Mouse (Mus musculus): ENCODE results near the gene Hoxb3. TPM values are rescaled to one million over a fixed set of nuclear protein-coding genes. Genes with fewer than 3 reads are reported as not detected.

Gene Hoxb3
- polyA plus RNA-seq, 1 experiment from 2014 or later, result 0.30 TPM

DNA sequence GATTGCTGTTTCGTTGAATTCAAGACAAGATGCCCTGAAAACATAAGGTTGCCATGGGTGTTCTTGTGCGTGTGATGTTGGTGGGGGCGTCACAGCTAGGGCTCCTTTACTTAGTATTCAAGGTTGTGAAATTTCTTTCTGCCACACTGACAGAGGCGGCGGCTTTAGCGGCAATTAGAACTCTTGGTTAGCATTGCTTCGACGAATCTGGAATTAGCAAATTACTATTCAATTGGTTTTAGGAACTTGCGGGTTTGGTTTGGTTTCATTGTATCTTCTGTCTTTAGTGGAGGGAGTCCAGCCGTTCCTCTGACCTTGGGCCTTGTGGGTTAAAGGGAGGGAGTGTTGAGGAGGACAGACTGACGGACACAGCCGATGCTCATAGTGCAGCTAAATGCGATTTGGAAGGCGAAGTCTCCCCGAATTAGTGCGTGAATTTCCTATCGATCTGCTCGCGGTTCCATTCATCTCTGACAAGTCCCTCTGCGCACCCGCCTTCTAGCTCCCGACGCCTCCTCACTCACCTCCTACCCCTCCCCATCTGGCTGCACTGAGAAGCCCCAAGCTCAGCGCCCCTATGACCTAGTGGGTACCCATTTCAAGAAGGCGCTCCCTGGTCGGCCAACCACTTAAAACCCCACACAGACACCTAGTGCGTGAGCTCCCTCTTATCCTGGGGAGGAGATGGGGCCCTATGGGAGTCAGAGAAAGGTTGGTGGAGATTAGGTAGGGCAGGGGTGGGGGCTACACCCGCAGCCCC, 5.3 kb upstream of the Hoxb3 start, which contains the start of gene Hoxb4:
TSS of gene Hoxb4 (plus strand) at position 660 of the 760 bp plus-strand sequence.
- no peak for DNase-seq (ENCODE audit: low spot score)

DNA sequence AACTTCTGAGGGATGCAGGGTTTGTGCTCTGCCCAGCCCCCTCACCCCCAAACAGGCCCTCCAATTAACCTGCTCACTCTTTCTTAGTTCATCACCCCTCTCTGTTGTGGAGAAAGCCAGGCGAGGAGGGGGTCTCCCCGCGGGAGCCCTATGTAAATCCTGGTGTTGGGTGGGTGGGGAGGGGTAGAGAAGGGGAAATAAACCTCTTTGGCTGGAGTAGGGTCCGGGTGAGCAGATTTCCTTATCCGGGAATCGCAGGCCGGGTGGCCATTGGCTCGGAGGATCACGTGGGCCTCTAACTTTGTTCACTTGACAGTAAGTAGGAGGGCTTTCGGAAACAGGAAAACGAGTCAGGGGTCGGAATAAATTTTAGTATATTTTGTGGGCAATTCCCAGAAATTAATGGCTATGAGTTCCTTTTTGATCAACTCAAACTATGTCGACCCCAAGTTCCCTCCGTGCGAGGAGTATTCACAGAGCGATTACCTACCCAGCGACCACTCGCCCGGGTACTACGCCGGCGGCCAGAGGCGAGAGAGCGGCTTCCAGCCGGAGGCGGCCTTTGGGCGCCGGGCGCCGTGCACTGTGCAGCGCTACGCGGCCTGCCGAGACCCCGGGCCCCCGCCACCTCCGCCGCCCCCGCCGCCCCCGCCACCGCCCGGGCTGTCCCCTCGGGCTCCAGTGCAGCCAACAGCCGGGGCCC, 4.6 kb upstream of the Hoxb3 start:
- peak; percentile 29 for DNase-seq (ENCODE audit: low spot score)

DNA sequence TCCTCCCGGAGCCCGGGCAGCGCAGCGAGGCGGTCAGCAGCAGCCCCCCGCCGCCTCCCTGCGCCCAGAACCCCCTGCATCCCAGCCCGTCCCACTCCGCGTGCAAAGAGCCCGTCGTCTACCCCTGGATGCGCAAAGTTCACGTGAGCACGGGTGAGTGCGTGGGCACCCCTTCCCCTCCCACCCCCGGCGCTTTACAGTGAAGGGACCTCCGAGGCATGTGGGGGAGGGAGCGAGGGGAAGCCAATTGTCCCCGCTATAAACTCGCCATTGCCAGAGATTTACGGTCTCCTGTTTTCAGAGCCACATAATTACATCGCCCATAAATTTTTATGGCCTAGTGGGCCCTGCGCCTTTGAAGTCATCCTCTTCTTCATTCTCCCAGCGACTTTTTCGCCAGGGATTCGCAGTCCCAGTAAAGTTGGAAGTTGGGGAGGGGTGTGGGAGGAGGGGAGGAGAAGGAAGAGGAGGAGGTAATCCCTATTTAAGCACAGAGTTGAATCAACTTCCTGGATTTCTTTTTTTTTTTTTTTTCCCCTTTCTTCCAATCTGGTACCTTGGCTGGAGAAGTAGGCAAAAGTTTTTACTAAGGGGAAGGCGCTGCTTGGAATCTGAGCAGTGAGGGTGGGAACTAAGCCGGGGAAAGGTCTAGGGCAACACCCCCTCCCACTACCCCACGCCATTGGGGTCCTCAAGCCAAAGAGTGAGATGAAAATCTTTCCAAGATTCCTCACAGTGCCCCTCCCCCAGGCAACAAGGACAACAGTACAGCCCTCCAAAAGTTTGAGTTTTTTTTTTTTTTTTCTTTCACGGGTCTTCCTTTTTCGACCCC, 3.8 kb upstream of the Hoxb3 start:
- DNase-seq (ENCODE audit: low spot score), result no peak

DNA sequence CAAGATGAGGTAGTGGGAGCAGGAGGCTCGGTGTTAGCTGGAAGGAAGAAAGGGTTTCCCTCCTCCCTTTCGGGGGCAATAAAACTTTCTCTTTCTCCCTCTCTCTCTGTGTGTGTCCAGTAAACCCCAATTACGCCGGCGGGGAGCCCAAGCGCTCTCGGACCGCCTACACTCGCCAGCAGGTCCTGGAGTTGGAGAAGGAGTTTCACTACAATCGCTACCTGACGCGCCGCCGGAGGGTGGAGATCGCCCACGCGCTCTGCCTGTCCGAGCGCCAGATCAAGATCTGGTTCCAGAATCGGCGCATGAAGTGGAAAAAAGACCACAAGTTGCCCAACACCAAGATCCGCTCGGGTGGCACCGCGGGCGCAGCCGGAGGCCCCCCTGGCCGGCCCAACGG, 3.2 kb upstream of the Hoxb3 start:
- no peak for DNase-seq (ENCODE audit: low spot score)

DNA sequence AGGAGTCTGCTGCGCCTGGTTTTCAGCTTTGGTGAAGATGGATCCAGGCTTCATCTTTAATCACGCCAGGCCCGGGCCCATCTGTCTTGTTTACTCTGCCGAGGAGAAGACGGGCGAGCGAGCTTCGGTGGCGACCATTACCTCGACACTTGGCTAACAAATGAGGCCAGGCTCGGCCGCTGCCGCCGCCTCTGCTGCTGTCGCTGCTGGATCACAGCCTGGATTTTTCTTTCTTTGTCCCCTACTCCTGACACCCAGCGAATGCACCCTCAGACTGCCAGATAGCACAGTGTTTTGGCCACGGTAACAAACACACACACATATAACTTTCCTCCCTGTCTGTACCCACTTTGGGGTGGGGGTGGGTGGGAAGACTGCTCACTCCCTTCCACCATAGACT, 2.4 kb upstream of the Hoxb3 start:
- DNase-seq (ENCODE audit: low spot score), result no peak

DNA sequence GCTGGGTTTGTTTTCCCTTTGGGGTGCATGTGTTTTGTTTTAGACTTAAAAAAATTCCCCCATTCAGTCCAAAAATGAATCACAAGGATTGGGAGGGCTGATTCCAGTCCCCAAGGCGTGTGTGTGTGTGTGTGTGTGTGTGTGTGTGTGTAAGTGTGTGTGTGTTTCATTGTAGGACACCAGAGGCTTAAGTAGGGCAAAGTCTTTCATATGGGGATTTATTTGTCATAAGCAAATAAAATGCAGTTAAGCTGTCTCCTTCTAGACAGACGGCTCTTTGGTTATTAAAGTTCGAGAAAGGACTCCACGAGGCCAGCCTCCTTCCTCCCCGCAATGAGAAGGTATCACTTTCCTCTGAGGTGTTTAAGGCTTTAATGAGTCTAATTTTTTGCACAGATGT, 1.3 kb upstream of the Hoxb3 start:
- no peak for DNase-seq (ENCODE audit: low spot score)

DNA sequence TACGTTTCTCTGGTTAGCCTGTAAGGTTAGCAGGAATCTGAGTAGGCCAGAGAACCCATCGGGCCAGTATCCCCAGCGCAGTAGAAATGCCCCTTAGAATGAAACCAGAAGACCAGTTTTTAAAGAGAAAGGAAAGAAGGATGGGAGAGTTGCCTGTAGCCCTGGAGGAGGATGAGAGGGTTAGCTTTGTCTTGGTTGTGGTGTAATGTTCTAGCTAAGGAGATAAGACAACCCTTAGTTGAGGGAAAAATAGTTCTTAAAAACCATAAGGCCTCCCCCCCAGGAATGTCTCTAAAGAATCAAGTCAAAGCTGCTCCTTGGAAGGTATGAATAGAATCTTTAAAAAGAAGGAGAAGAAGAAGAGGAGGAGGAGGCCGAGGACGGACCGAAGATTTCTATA, 388 bp upstream of the Hoxb3 start:
- no peak for DNase-seq (ENCODE audit: low spot score)

DNA sequence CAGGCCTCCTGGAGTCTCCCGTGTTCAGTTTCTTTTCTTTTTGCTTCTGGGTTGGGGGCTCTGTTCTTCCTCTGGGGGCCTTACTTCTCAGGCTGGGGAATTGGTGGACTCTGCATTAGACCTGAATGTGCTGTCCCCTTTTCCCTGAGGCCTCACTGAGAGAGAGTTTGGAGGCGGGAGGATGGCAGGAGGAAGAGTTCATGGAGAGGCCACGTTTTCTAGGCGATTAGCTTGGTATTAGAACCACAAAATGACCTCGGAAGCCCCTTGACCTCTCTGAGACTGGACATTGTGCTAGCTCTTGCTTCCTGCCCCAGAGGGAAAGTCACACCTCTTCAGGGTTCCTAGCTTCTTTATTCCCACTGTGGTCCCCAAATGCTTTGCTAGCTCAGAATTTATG, 999 bp downstream of the Hoxb3 start:
- no peak for DNase-seq (ENCODE audit: low spot score)

DNA sequence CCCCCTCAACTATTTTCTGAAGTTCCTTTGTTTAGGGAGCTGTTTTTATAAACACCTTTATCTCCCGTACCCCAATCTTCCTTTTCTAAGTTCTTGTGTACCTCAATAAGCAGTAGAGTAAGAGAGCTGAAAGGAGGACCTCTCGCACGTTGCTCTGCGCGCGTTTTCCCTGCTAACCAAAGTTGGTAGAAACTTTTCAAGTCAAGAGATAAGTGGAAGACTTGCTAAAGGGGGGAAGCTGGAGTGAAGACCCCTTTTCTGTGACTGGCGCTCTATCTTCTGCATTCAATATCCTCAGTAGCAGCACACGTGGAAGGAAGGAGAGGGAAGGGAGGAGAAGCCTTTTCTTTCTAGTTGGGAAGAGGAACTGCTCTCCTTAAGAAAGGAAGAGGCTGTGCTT, 1.8 kb downstream of the Hoxb3 start:
- DNase-seq (ENCODE audit: low spot score), result no peak

DNA sequence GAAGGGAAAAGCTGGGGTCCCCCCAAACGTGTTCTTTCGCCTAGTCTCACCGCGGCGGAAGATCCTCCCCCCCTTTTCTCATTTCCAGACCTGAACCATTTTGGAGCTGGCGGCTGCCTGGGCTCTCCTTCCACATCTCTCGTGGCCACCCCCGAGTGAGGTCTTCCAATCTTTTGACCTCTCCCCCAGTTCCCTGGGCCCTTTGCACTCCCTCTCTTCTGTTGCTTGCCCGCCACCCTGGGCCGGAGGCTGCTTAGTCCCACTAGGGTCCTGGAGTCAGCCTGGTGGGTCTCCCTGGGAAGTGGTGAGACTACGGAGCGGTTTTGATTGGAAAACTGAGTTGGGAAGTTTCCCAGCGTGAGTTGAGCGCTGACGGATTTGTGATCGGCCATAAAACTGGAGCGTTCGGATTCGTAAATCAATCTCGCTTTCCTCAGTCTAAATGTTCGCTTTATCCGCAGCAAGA, 2.7 kb downstream of the Hoxb3 start:
- DNase-seq (ENCODE audit: low spot score), result no peak

DNA sequence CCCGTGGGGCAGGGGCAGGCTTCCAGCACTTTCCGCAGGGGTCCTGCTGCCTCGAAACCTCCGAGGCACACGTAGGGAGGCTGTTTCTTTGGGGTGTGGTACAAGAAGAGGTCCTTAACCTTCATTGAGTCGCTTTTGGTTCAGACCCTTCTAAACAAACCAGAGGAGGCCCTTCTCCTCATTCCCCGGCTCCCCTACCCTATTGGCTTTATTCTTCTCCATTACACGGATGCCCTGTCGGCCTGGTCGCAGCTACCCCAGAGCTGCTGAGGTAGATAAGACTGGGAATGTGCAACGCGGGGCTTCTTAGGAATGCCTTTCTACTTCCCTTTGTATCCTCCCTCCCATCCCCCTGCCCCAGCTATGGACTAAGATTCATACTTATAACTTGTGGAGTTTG, 3.6 kb downstream of the Hoxb3 start:
- no peak for DNase-seq (ENCODE audit: low spot score)

DNA sequence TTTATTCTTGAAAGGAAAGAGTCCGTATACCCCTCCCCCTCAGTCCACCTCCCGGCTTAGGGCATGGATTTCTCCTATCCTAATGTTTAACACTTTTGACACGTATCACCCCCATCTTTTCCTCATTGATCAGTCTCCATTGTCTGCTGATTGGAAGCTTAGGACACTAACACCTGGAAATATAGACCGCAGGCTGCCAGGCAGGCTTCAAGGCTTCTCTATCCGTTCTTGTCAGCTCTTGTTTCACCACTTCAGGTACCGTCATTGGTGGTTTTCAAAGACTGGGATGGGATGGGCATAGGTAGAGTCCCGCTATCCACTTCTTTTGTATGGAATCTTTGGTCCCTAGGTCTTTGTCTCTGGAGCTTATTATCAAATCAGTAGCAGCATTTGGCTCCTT, 4.0 kb downstream of the Hoxb3 start:
- DNase-seq (ENCODE audit: low spot score), result no peak

DNA sequence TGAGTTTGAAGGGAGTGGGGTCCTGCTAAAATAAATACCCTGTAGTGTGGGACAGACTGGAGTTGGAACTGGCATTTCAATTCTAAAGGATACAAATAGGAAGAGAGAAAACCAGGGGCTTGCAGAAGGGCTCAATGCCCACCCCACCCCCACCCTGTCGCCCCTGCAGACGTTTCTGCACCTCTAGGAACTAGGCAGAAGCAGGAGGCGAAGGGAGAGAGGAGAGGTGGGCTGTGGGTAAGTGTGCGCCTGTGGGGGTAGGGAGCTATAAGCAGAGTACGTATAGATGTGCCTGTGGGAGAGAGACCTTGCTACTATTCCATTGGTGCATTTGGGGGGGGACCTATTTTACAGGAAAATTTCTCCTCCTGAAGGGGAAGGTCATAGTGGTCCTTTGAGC, 4.6 kb downstream of the Hoxb3 start:
- DNase-seq (ENCODE audit: low spot score), result no peak

DNA sequence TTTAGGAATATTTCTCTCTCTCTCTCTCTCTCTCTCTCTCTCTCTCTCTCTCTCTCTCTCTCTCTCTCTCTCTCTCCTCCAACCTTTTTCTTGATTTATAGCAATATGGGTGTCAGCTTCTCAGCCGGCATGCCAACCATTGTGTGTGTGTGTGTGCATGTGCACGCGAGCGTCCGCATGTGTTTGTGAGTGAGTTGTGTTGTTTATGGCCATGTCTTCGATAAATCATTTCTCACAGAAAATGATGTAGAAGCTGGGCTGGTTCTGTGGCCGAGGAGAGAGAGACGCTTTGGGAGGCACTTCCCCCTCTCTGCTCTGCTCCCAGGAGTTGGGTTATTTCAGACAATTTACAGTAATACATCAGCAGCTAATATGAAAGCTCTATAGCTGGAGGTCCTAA, 5.5 kb downstream of the Hoxb3 start:
- no peak for DNase-seq (ENCODE audit: low spot score)

DNA sequence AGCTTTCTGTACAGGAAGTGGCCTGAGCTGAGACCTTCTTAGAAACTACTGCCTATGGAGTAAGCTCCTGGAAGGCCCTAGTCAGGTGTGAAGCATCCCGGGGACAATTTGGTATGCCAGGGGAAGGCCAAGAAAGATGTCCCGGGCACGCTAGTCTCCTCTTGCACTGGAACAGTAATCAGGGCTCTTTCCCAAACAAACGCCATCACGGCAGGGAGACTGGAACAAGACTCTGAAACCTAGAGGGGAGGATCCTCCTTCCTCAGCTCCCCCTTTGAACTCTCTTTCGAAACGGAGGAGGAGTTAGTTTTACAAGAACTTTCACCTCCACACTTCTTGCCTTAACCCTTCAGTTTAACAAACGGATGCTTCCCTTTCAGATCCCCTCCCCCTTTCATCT, 9.0 kb downstream of the Hoxb3 start:
- no peak for DNase-seq (ENCODE audit: low spot score)

DNA sequence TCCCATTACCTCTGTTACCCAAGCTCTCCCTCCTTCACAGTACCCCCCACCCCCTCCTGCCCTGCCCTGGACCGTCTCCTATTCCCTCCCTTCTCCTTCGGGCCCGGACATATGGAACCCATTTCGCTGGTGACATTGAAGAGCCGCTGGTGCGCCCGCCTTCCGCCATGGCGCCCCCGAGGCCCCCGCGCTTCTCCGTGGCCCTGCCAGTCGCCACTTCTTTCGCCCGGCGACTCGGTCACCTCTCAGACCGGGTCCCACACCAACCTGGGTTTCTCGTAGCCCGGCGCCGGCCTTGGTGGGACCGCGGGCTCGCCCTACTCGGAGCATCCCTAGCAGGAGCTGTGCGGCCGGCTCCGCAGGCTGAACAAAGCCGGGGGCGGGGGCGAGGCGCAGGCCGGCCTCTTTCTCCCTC, 9.5 kb downstream of the Hoxb3 start:
- DNase-seq (ENCODE audit: low spot score), result no peak

DNA sequence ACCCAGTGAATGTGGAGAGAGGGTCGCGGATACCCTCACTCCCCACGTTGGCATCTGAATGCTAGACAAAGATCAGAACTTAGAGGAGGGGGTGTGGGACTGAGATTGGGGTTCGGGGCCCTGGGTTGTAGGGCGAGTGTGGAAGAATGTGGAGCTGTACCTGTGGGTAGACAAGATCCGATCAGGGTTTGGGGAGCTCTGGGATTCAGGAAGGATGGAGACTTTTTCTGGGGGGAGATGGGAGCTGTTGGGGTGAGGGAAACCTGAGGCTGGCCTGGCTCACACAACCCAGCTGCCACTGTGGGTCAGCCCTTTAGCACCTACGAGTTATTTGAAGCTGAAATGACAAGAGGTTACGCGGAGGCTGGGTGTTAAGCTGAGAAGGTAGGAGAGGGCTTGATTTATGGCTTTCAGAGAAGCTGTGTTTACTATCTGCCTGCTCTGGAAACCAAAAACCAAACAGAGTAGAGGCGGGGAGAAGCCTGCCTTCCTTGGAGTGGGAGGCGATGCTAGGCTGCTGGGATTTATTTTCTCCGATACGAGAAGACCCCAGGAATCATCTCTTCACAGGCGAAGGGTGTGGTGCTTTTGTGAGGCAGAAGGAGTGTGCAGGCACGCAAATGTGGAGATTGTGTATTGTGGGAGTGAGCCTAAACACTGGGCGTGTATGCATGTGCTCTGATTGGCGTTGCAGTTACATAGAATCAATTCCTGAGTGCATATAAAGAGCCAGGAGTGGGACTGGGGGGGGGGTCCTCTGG, 10.3 kb downstream of the Hoxb3 start:
- DNase-seq (ENCODE audit: low spot score), result no peak

DNA sequence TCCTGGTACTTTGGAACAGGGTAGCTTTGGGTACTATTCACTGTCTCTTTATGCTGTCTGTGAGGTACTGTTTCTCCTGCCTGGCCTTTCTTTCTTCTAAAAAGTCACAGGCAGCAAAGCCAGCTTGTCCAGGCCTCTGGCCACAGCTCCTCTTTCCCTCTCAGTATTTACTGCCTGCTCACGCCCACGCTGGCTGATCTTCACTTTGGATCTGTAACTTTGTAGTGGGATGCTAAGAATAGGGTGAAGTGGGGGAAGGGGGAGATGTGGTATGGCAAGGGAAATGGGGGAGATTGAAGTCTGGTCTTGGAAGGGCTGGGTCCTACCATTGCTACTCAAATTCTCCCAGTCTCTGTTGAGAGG, 10.9 kb downstream of the Hoxb3 start:
- no peak for DNase-seq (ENCODE audit: low spot score)

DNA sequence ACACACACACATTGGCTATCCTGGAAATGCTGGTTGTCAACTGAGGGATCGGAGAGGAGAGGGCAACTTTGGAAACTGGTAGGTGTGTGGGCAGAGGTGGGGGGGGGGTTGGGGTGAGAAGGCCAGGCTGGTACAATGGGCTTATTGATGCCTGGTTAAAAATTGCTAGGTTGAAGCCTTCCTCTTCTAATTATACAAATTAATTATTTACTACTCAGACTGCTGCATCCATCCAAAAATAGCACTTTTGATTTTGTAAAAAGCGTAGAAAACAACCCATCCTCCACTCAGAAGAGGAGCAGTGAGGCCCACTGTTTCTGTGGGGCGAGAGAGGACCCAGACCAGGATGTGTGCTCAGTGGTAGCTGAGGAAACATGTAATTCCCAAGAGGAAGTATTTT, 11.9 kb downstream of the Hoxb3 start:
- no peak for DNase-seq (ENCODE audit: low spot score)

DNA sequence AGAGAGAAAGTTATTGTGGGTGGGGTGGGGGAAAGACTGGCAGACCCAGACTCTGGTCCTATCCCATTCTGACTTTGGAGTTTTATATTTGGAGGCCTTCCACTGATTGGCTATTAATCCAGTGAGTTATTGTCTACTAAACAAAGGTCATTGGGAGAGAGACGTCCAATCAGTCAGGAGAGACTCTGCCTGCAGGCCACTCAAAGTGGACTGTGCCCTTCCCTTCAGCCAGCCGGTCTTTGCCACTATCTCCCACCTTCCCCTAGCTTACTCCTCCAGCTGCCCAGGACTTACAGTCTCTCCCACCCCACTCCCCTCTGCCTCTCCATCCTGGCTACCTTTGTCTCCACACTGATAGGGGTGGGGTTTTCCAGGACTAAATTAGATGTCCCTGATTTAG, 13.5 kb downstream of the Hoxb3 start:
- no peak for DNase-seq (ENCODE audit: low spot score)

DNA sequence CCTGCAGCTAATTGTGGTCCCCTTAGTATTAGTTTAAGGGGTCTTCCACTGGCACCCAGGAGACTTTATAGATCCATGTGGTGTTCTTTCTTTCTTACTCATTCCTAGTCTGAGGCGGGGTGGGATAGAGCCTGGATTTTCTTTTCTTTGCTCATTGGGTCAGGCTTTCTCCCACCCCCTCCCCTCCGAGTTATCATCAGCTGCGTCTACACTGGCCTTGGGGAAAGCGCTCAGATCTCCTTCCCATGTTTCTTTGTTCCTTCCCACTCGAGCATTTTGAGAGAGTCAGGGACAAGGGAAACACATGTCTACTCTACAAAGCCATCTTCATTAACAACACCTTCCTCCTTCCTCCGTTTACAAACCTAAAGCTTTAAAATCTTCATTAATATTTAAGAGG, 13.9 kb downstream of the Hoxb3 start:
- no peak for DNase-seq (ENCODE audit: low spot score)

All from thymus, postnatal 0 days (tissue).